Mouse (Mus musculus) heart, adult 10 weeks (tissue): ENCODE measurements around the gene Gch1. TPM values are rescaled to one million over a fixed set of nuclear protein-coding genes. Genes with fewer than 3 reads are reported as not detected.

ENCODE experiments used
- polyA plus RNA-seq: library from polyadenylated mRNA; stranded (reverse); fragments of 350-450 nt; fragmentation: Illumina TruSeq; extraction: RNeasy Lipid Tissue Mini Kit (QIAGEN cat#74804); gene quantifications from one replicate; pipeline ENCODE4 v1.2.3, GENCODE M21; 2014; ENCODE audit warnings: low read depth, low replicate concordance

The Gch1 gene
- polyA plus RNA-seq, result 7.1 TPM

GRCm38 (mm10) chr14:47188848-47189634 is at the start of gene Gch1:
TSS of gene Gch1 (minus strand) at chr14:47189413.

Other genes with a start within 250 kb of the Gch1 start
- 0.84 TPM for gene Wdhd1, start 87.4 kb upstream of the Gch1 start, polyA plus RNA-seq
- 7.6 TPM for gene Socs4, start 87.5 kb upstream of the Gch1 start, polyA plus RNA-seq
- gene Mapk1ip1l, start 108.9 kb upstream of the Gch1 start, polyA plus RNA-seq, result 19.8 TPM
- 16.5 TPM for gene Lgals3, start 178.3 kb upstream of the Gch1 start, polyA plus RNA-seq
- gene Dlgap5, start 229.0 kb upstream of the Gch1 start, polyA plus RNA-seq, result not detected